In the genomic region with DNA sequence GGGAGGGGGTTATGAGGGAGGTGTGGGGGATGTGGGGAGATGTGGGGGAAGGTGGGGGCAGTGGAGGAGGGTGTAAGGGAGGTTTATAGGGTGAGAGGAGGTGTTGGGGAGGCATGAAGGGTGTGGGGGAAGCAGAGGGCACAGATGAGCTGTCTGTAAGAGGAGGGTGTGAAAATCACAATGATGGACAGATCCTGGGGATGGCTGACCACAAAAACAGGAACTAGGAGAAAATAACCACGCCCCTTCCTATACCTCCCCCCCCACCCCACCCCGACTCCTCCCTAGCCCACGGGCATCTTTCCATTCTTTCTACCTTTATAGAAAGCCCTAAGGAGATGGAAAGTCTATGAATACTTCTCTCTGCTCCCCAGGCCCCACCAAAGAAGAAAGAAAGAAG, we compare ENCODE assay signal across 1 mouse cellular context.
TF ChIP-seq lines count a peak whose summit lies in the region.

No protein-coding gene starts in this region.

TF ChIP-seq in MEL, 35 proteins besides CTCF, POLR2A, EP300 and RAD21 (continued from another document):
- no peak for TF ChIP-seq USF2 (IDR thresholded peaks at IDR 0.05; ENCODE audit: borderline replicate concordance in 1 of 2, insufficient read depth in 1 of 2, low read depth in 1 of 2, low read length in 2 of 2)
